Mouse (Mus musculus) E14TG2a.4 (cell line): ENCODE results near the gene B230217C12Rik.

ENCODE experiments used
- CTCF ChIP-seq: conservative IDR thresholded peaks from 2 replicates; pipeline ENCODE4 v1.5.1; 2014; ENCODE audit warnings: low read length
- NANOG ChIP-seq: IDR thresholded peaks from 2 replicates; pipeline ENCODE4 v1.6.1; 2014; ENCODE audit warnings: borderline replicate concordance, low read length, mixed read lengths
- POU5F1 ChIP-seq: IDR thresholded peaks from 2 replicates; pipeline ENCODE4 v1.6.1; 2014; ENCODE audit warnings: low read length, borderline replicate concordance

DNA sequence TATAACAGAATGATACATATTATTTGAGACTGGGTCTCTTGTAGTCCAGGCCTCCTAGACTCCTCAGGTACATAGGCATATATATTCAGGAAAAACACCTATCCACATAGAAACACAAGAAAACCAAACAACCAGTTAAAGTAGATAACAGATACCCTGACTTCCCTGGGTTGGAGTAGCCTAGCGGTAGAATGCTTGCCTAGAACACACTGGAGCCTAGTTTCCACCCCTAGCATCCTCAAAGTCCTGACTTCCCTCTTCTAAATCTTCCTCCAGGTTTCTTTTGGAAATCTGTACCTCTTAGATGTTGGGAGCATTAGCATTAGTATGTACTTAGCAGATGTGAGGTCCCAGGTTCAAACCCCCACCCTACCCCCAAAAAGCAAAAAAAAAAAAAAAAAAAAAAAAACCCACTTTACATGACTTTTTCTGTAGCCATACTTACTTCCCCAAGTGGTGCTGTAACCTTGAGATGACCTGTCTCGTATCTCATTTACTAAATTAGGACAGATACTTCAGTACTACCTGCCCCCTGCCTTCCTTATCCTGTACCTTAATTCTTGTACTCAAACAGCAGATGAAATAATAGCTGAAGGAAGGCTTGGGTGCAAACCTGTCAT lies 44.8 kb downstream of the B230217C12Rik start:
- TF ChIP-seq CTCF (no peak), POU5F1 (no peak), NANOG (no peak)
